Mouse (Mus musculus): Measurements from ENCODE around the gene Tmsb15l. TPM values are rescaled to one million over a fixed set of nuclear protein-coding genes. Genes with fewer than 3 reads are reported as not detected.
"Not testable (repeated sequence)": the region's sequence is repeated elsewhere in the genome, so short reads cannot be mapped to it uniquely, and the experiment has no call there.

Gene Tmsb15l
- total RNA-seq (2021) = 0.75 TPM in 1 of 2 replicates, not detected in the other
- long read RNA-seq, experiment 1 = 0 reads
- long read RNA-seq, experiment 2 = 0 reads

- DNase-seq = peak; percentile 55
Measured at GRCm38 (mm10) chrX:136976424-136977084, at the start of gene Tmsb15l, which contains the start of gene Tmsb15b1. TSS of gene Tmsb15l (minus strand) at chrX:136976869. TSS of gene Tmsb15b1 (minus strand) at chrX:136976874.

- peak; percentile 76 for DNase-seq
Measured at GRCm38 (mm10) chrX:137019310-137019709, 42.6 kb upstream of the Tmsb15l start.

- DNase-seq = no peak
Measured at GRCm38 (mm10) chrX:137017668-137018067, 41.0 kb upstream of the Tmsb15l start.

- peak; percentile 66 for DNase-seq
Measured at GRCm38 (mm10) chrX:137015099-137015709, 38.5 kb upstream of the Tmsb15l start.

- DNase-seq = no peak
Measured at GRCm38 (mm10) chrX:136996256-136996655, 19.6 kb upstream of the Tmsb15l start.

- DNase-seq = no peak
Measured at GRCm38 (mm10) chrX:136993641-136994040, 17.0 kb upstream of the Tmsb15l start.

- peak; percentile 70 for DNase-seq
Measured at GRCm38 (mm10) chrX:136992978-136993547, 16.4 kb upstream of the Tmsb15l start, which contains the start of gene Zcchc18. TSS of gene Zcchc18 (plus strand) at chrX:136993155.

- no peak for DNase-seq
Measured at GRCm38 (mm10) chrX:136992191-136992965, 15.7 kb upstream of the Tmsb15l start.

- no peak for DNase-seq
Measured at GRCm38 (mm10) chrX:136991274-136991673, 14.6 kb upstream of the Tmsb15l start.

GRCm38 (mm10) chrX:136986039-136986438 lies 9.4 kb upstream of the Tmsb15l start:
- no peak for DNase-seq

GRCm38 (mm10) chrX:136978616-136979015 lies 1.9 kb upstream of the Tmsb15l start:
- peak; percentile 18 for DNase-seq

- not testable (repeated sequence) for DNase-seq
Measured at GRCm38 (mm10) chrX:136975397-136975796, 1.3 kb downstream of the Tmsb15l start, which contains the start of gene Tmsb15b2. TSS of gene Tmsb15b2 (minus strand) at chrX:136975497.

GRCm38 (mm10) chrX:136959688-136960087 lies 17.0 kb downstream of the Tmsb15l start:
- peak; percentile 38 for DNase-seq

- DNase-seq = not testable (repeated sequence)
Measured at GRCm38 (mm10) chrX:136958300-136958699, 18.4 kb downstream of the Tmsb15l start.

- peak; percentile 84 for DNase-seq
Measured at GRCm38 (mm10) chrX:136957583-136958279, 18.9 kb downstream of the Tmsb15l start.

- DNase-seq = no peak
Measured at GRCm38 (mm10) chrX:136937985-136938384, 38.7 kb downstream of the Tmsb15l start.

GRCm38 (mm10) chrX:136927031-136927430 lies 49.6 kb downstream of the Tmsb15l start, which contains the start of gene H2bfm:
TSS of gene H2bfm (plus strand) at chrX:136927325.
- no peak for DNase-seq

GRCm38 (mm10) chrX:136925863-136926262 lies 50.8 kb downstream of the Tmsb15l start:
- DNase-seq = no peak
